Mouse (Mus musculus) gastrocnemius, postnatal 4 days (tissue): ENCODE results near the gene Cacna1a. TPM values are rescaled to one million over a fixed set of nuclear protein-coding genes. Genes with fewer than 3 reads are reported as not detected.

Source experiments
- DNase-seq, 2 experiments: peaks; one replicate each; pipeline ENCODE4 v3.0.0; 2021 to 2022; ENCODE audit warnings: low spot score in 2 of 2, mixed read lengths in 2 of 2
- total RNA-seq, 2 experiments: library from RNA; stranded (reverse); gene quantifications; 2 replicates each; pipeline ENCODE4 v1.2.3; 2021

The Cacna1a gene
- total RNA-seq, 2 experiments from 2014 or later = 8.0 to 9.5 TPM

DNA sequence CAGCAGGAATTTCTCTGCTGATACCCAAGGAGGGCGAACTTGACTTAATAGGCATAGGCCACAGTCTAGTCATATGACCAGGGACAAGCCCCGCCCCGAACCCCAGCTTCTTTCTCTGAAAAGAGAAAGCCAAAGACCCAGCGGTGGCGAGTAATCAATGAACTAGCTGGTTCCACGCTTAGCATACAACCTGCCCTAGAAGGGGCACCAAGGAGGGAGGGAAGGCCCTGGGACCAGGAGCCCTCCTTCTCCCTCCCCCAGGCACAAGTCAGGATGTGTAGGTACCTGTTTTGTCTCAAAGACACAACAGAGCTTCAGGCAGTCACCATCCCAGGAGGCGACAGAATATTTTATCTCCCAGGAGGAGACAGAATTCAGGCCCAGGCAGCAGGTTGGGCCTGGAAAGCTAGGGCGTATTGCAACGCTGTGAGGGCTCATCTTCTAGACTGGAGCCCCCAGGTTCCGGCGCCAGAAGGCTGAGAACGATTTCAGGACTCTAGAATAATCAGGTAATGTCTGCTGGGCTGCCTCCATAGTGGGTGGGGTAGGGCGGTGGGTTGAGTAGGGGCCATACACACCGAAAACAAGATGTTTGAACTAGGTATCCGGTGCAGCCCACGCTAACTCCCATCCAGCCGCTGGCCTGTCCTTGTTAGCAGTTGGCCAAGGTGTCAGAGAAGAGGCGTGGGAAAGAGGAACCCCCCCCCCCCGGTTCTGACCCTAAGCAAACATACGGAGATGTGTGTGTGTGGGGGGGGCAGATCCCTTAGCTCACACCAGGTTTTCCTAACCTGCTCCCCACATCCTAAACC lies 298.2 kb downstream of the Cacna1a start, which contains the start of gene Trmt1:
TSS of gene Trmt1 (plus strand) at position 117 of the 812 bp plus-strand sequence.
- no peak for DNase-seq

DNA sequence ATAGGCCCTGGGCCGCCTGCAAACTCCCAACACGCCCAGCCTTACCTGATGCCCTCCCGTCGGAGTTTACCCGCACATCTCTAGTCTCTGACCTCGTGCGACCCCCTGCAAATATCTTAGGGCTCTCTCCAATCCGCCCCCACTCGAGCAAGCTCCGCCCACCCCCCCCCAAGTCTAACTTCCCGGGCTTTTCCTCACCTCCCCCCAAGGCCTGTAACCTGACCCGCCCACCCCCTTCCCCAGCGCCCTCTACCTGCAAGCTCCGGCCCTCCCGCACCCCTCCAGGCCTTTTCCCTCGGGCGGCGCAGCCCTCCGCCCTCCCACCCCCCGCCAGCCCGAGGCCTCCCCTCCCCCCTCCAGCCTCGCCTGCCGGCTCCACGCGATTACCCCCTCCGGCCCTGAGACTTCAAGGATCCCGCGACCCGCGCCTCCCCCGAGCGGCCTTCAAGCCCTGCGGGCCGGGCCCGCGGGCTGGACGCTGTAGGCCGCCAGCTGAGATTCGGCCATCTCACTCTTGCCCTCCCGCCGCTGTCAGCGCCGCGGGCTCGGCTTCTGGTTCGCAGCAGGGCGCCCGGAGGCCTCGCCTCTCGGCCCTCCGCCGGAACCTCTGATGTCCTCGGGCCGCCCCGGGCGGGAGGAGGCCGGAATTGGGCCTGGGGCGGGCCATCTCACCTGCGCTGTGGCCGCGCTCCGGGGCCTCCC lies 298.9 kb downstream of the Cacna1a start:
- DNase-seq = no peak

DNA sequence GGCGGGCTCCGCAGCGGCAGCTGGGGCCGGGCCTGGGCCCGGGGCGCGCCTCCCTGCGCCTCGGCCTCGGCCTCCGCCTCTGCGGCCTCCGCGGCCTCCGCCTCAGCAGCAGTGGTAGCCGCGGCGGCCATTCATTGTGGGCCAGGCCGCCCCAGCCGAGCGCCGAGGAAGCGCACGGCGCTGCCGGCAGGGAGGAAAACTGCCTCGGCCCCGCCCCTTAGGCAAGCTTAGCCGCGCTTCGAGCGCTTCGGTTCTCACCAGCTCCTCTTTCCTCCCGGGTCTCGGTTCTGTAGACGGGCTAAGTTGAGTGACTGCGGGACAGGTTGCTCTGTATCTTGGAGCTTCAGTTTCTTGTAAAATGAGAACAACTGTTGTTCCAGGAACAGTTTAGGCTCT lies 299.5 kb downstream of the Cacna1a start, which contains the start of gene Nacc1:
TSS of gene Nacc1 (minus strand) at position 158 of the 396 bp plus-strand sequence.
- peak in 1 of 2 experiments; percentile 90 for DNase-seq

DNA sequence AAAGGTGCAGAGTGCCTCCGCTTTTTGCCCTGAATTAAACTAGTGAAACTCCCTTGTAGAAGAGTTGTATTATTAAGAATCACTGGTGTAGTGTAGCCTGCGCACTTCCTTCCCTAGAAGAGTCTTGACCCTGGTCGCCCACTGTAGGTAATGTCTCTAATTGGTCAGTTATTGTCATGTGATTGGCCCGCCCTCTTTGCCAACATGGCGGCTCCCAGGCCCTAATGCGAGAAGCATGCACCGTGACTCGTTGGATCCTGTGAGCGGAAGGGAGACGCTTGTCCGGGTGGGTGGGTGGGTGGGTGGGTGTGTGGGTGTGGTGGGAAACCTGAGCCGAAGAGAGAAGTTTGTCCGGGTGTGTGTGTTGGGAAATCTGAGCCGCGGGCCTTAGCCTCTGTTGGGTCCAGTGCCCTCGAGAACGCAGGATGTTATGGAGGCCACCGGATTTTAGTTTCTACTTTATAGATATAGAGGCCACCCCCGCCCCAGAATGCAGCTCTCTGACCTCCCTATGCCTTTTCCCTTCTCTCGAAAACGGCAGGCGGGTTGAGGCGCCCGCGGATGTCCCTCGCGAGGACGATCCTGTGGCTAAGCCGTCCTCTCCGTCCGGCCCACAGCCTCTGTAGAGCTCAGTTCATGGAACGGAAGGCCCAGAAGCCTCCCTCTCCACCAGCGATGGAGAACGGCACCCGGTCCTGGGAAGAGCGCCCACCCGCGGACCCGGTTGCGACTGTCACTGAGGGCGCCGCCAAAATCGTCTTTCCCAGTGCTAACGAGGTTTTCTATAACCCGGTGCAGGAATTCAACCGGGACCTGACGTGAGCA lies 301.1 kb downstream of the Cacna1a start:
- peak in 1 of 2 experiments; percentile 88 for DNase-seq

Other genes starting within 250 kb of the Cacna1a start
- gene Cc2d1a, start 240.5 kb upstream of the Cacna1a start, total RNA-seq = 10 to 100 TPM; 18.2 to 21.8 TPM
- gene 4930432K21Rik, start 240.4 kb upstream of the Cacna1a start, total RNA-seq = 1 to 10 TPM; 1.4 to 1.9 TPM
- 1 to 10 TPM; 2.5 to 3.3 TPM for gene Nanos3, start 203.2 kb upstream of the Cacna1a start, total RNA-seq
- gene Zswim4, start 151.4 kb upstream of the Cacna1a start, total RNA-seq = 1 to 10 TPM; 9.5 to 9.8 TPM
- gene D8Ertd738e, start 138.7 kb upstream of the Cacna1a start, total RNA-seq = 100 to 1,000 TPM; 197 to 218 TPM
- 10 to 100 TPM; 18.8 to 27.0 TPM for gene Mri1, start 131.1 kb upstream of the Cacna1a start, total RNA-seq
- gene Ccdc130, start 118.1 kb upstream of the Cacna1a start, total RNA-seq = 10 to 100 TPM; 11.2 to 15.1 TPM